Mouse (Mus musculus) MEL (cell line): ENCODE measurements at regions not wholly inside any gene's neighbourhood (a gene's known extent, or its start where the extent isn't known, plus 50 kb on each side); places are given as distances from the start of the nearest gene placed in this dataset.
A peak's percentile ranks its signal among the peaks of the same experiment; 100 is the strongest.

Experiments used
- DNase-seq: peaks from one replicate; pipeline ENCODE4 v3.0.0; 2011; ENCODE audit warnings: low read depth, low spot score
- H3K27ac ChIP-seq: 2 replicates; pipeline ENCODE4 v1.5.1; 2012; ENCODE audit warnings: low read depth, mild to moderate bottlenecking, control low read depth, low read length, moderate library complexity; ENCODE audit not compliant: control insufficient read depth
- H3K27me3 ChIP-seq, 2 experiments: fragments of 150-350 bp in 1 of 2; sonication (generic) in 1 of 2; 2 replicates each; pipeline ENCODE4 v1.6.1; 2012; ENCODE audit warnings: low read length in 2 of 2, mild to moderate bottlenecking in 2 of 2, improper control_type of control experiment in 1 of 2, moderate library complexity in 1 of 2; ENCODE audit not compliant: insufficient read depth in 2 of 2, control insufficient read depth in 1 of 2
- H3K36me3 ChIP-seq, 2 experiments: 2 replicates each; pipeline ENCODE4 v1.6.1; 2012 to 2014; ENCODE audit warnings: low read length in 2 of 2, improper control_type of control experiment in 1 of 2, inconsistent platforms in 1 of 2, mild to moderate bottlenecking in 1 of 2; ENCODE audit not compliant: insufficient read depth in 2 of 2, control insufficient read depth in 1 of 2
- H3K4me1 ChIP-seq, 2 experiments: fragments of 150-350 bp in 1 of 2; sonication (generic) in 1 of 2; 2 replicates each; pipeline ENCODE4 v1.6.1; 2012; ENCODE audit warnings: low read length in 2 of 2, improper control_type of control experiment in 1 of 2, mild to moderate bottlenecking in 1 of 2; ENCODE audit not compliant: insufficient read depth in 2 of 2, control insufficient read depth in 1 of 2
- H3K4me3 ChIP-seq, 2 experiments: fragments of 150-350 bp in 1 of 2; sonication (generic) in 1 of 2; 2 replicates each; pipeline ENCODE4 v1.5.1; 2012; ENCODE audit warnings: low read depth in 2 of 2, low read length in 2 of 2, mild to moderate bottlenecking in 2 of 2, moderate library complexity in 2 of 2, control low read depth in 1 of 2, improper control_type of control experiment in 1 of 2; ENCODE audit not compliant: control insufficient read depth in 1 of 2, insufficient read depth in 1 of 2
- H3K79me2 ChIP-seq: 2 replicates; pipeline ENCODE4 v1.6.1; 2012; ENCODE audit warnings: mild to moderate bottlenecking, low read length, moderate library complexity; ENCODE audit not compliant: control insufficient read depth, poor library complexity, insufficient read depth
- H3K9ac ChIP-seq: 2 replicates; pipeline ENCODE4 v1.6.1; 2012; ENCODE audit warnings: low read depth, mild to moderate bottlenecking, control low read depth, low read length, moderate library complexity; ENCODE audit not compliant: control insufficient read depth, poor library complexity, severe bottlenecking
- H3K9me3 ChIP-seq: fragments of 150-350 bp; sonication (generic); replicated peaks from 2 replicates; pipeline ENCODE4 v1.6.1; 2012; ENCODE audit warnings: mild to moderate bottlenecking, low read length, improper control_type of control experiment, moderate library complexity; ENCODE audit not compliant: insufficient read depth
- E2F4 ChIP-seq: IDR thresholded peaks from 2 replicates; pipeline ENCODE4 v1.6.1; 2011; ENCODE audit warnings: low read depth, low read length, improper control_type of control experiment, borderline replicate concordance
- ELF1 ChIP-seq: IDR thresholded peaks from 2 replicates; pipeline ENCODE4 v1.6.1; 2014; ENCODE audit warnings: low read depth, mild to moderate bottlenecking, inconsistent platforms, low read length, improper control_type of control experiment, moderate library complexity
- EP300 ChIP-seq, 2 experiments: IDR thresholded peaks; 2 replicates each; pipeline ENCODE4 v1.6.1; 2011; ENCODE audit warnings: improper control_type of control experiment in 2 of 2, low read length in 2 of 2, low read depth in 1 of 2, mild to moderate bottlenecking in 1 of 2
- ETS1 ChIP-seq: IDR thresholded peaks from 2 replicates; pipeline ENCODE4 v1.6.1; 2012; ENCODE audit warnings: low read depth, mild to moderate bottlenecking, inconsistent platforms, low read length, improper control_type of control experiment, moderate library complexity
- JUND ChIP-seq: IDR thresholded peaks from 2 replicates; pipeline ENCODE4 v1.6.1; 2011; ENCODE audit warnings: low read depth, mild to moderate bottlenecking, improper control_type of control experiment, low read length
- MAZ ChIP-seq: IDR thresholded peaks from 2 replicates; pipeline ENCODE4 v1.6.1; 2012; ENCODE audit warnings: low read depth, mild to moderate bottlenecking, inconsistent platforms, low read length, improper control_type of control experiment
- MYB ChIP-seq: IDR thresholded peaks from 2 replicates; pipeline ENCODE4 v1.6.1; 2011; ENCODE audit warnings: mild to moderate bottlenecking, low read depth, low read length, improper control_type of control experiment
- NELFE ChIP-seq: IDR thresholded peaks from 2 replicates; pipeline ENCODE4 v1.6.1; 2011; ENCODE audit warnings: low read depth, low read length, improper control_type of control experiment
- NRF1 ChIP-seq: IDR thresholded peaks from 2 replicates; pipeline ENCODE4 v1.6.1; 2014; ENCODE audit warnings: low read depth, mild to moderate bottlenecking, inconsistent platforms, low read length, improper control_type of control experiment, moderate library complexity; ENCODE audit not compliant: poor library complexity, insufficient read depth, severe bottlenecking
- POLR2AphosphoS5 ChIP-seq: IDR thresholded peaks from 2 replicates; pipeline ENCODE4 v1.6.1; 2012; ENCODE audit warnings: low read depth, borderline replicate concordance, mild to moderate bottlenecking, inconsistent platforms, low read length, moderate library complexity, mixed read lengths
- SIN3A ChIP-seq: IDR thresholded peaks from 2 replicates; pipeline ENCODE4 v1.6.1; 2012; ENCODE audit warnings: low read length, improper control_type of control experiment, inconsistent platforms
- TBP ChIP-seq: IDR thresholded peaks from 2 replicates; pipeline ENCODE4 v1.8.0; 2011; ENCODE audit warnings: low read depth, low read length, improper control_type of control experiment
- UBTF ChIP-seq: IDR thresholded peaks from 2 replicates; pipeline ENCODE4 v1.6.1; 2012; ENCODE audit warnings: low read depth, mild to moderate bottlenecking, inconsistent platforms, low read length, improper control_type of control experiment, moderate library complexity, borderline replicate concordance; ENCODE audit not compliant: insufficient read depth
- USF2 ChIP-seq, 2 experiments: IDR thresholded peaks; 2 replicates each; pipeline ENCODE4 v1.6.1; 2011 to 2012; ENCODE audit warnings: improper control_type of control experiment in 2 of 2, low read length in 2 of 2, borderline replicate concordance in 1 of 2, inconsistent platforms in 1 of 2, low read depth in 1 of 2, mild to moderate bottlenecking in 1 of 2; ENCODE audit not compliant: insufficient read depth in 1 of 2
- ZC3H11A ChIP-seq: IDR thresholded peaks from 2 replicates; pipeline ENCODE4 v1.6.1; 2012; ENCODE audit warnings: low read depth, mild to moderate bottlenecking, inconsistent platforms, low read length, improper control_type of control experiment
- ZKSCAN1 ChIP-seq: IDR thresholded peaks from 2 replicates; pipeline ENCODE4 v1.6.1; 2012; ENCODE audit warnings: low read depth, mild to moderate bottlenecking, inconsistent platforms, low read length, improper control_type of control experiment, moderate library complexity
- ZNF384 ChIP-seq: IDR thresholded peaks from 2 replicates; pipeline ENCODE4 v1.6.1; 2012; ENCODE audit warnings: low read depth, mild to moderate bottlenecking, inconsistent platforms, low read length, improper control_type of control experiment

- Histone ChIP-seq H3K36me3 (peaks cover 0 to 3% of the 10 kb centered on the region in 2 experiments; a peak in 1 of 4 replicates), H3K4me3 (no peak overlapping the region), H3K27me3 (no peaks in the 10 kb centered on the region), H3K4me1 (peaks cover 3 to 9% of the 10 kb centered on the region in 2 experiments; a peak in 3 of 4 replicates), H3K9ac (no peak overlapping the region), H3K79me2 (no peaks in the 10 kb centered on the region), H3K9me3 (no peaks in the 10 kb centered on the region), H3K27ac (no peak overlapping the region)
- no peak for TF ChIP-seq ZC3H11A
- no peak for TF ChIP-seq MAZ
- no peak for TF ChIP-seq UBTF
- TF ChIP-seq EP300 (IDR thresholded peaks at IDR 0.05; ENCODE audit: low read depth in 1 of 2, low read length in 2 of 2) = peak in 1 of 2 experiments; percentile 18; a peak in 1 of 4 replicates
- DNase-seq = no peak
Observed at GRCm38 (mm10) chr16:49971141-49971555, 170.8 kb downstream of the Cd47 start.

DNA sequence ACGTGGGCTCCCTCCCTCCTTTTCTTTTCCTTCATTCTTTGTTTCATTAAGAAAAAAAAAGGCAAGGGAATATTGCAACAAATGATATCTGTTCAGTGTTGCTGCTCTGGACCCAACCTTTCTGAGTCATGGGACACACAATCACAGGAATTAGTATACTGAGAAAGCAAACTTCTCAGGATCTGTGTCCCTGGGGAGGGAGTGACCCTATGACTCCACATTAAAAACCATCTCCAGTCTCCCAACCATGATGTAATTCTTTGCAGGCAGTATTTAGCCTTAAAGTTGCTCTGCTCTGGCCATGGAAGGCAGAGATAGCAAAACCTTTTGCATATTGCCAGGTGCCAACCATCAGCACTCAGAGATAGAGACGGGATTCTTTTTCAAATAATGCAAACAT, 176.9 kb downstream of the Cd47 start:
- Histone ChIP-seq H3K27ac (no peak overlapping the region), H3K9me3 (no peaks in the 10 kb centered on the region), H3K9ac (no peak overlapping the region), H3K79me2 (no peaks in the 10 kb centered on the region), H3K27me3 (no peaks in the 10 kb centered on the region), H3K36me3 (peaks cover 0 to 5% of the 10 kb centered on the region in 2 experiments; a peak in 1 of 4 replicates), H3K4me1 (peaks cover 0 to 4% of the 10 kb centered on the region in 2 experiments; a peak in 1 of 4 replicates), H3K4me3 (no peak overlapping the region)
- no peak for DNase-seq
- no peak for TF ChIP-seq ZC3H11A
- TF ChIP-seq MYB = no peak
- TF ChIP-seq ZKSCAN1 = no peak
- TF ChIP-seq JUND = no peak
- no peak for TF ChIP-seq MAZ
- no peak for TF ChIP-seq TBP
- TF ChIP-seq ETS1 = no peak
- TF ChIP-seq E2F4 = no peak
- TF ChIP-seq USF2 (IDR thresholded peaks at IDR 0.05; ENCODE audit: borderline replicate concordance in 1 of 2, insufficient read depth in 1 of 2, low read depth in 1 of 2, low read length in 2 of 2) = no peak

GRCm38 (mm10) chr16:49979426-49979940, 179.2 kb downstream of the Cd47 start:
- H3K79me2 ChIP-seq = no peaks in the 10 kb centered on the region
- H3K4me1 ChIP-seq = peaks cover 0 to 13% of the 10 kb centered on the region in 2 experiments; a peak in 2 of 4 replicates
- no peaks in the 10 kb centered on the region for H3K27me3 ChIP-seq
- H3K4me3 ChIP-seq = no peak overlapping the region
- no peak overlapping the region for H3K9ac ChIP-seq
- no peak overlapping the region for H3K27ac ChIP-seq
- TF ChIP-seq ZNF384 (no peak), ELF1 (no peak), UBTF (no peak), MAZ (no peak), SIN3A (no peak), NELFE (no peak), POLR2AphosphoS5 (no peak), NRF1 (no peak), USF2 (IDR thresholded peaks at IDR 0.05; ENCODE audit: borderline replicate concordance in 1 of 2, insufficient read depth in 1 of 2, low read depth in 1 of 2, low read length in 2 of 2) (no peak), ETS1 (no peak), MYB (no peak)
- TF ChIP-seq, all 39 proteins: peak for 0
- no peak for DNase-seq
- Histone ChIP-seq H3K36me3 (peaks cover 0 to 13% of the 10 kb centered on the region in 2 experiments; a peak in 2 of 4 replicates), H3K9me3 (no peaks in the 10 kb centered on the region)
